Mouse (Mus musculus): Measurements from ENCODE around the gene Flna.

The Flna gene

DNA sequence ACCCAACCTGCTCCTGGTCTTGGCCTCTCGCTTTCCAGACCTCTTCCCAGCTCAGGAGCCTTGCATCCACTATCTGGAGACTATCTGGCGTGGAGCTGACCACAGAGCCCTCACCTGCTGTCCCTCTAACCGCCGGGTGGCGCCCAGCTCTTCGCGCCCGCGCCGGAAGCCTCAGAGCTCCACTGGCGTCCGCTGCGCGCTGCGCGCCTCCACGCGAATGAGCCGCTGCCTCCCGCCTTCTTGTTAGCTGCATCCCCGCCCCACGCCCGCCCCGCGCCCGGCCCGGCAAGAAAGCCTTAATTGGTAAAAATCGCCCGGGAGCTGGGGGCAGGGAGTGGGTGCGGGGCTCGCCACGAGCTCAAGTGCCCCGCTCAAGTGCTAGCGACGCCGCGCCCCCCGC lies at the start of gene Flna:
Gene Flna, minus strand, starts transcription at position 206 of the 400 bp plus-strand sequence.
- DNase-seq = peak; percentile 80 to 88

DNA sequence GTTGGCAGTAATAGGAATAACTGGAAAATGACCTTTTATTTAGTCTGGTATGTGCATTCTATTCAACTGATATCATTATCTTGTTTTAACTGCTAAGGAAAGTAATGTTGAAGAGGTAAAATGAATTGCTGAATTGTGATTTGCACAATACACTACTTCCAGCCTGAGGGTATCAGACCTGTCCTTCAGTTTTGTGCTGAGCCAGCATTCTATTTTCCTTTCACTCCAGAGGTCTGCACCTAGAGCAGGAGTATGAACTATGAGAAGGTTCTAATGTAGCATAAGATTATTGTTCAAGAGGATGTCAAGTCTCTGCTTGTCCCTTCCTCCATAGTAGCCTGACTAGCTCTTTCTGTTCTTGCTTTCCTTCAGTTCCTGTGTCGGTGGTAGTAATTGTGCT lies 48.7 kb upstream of the Flna start:
- DNase-seq = no peak

- DNase-seq = peak; percentile 92 to 95
Observed at GRCm38 (mm10) chrX:74296538-74297448, 47.2 kb upstream of the Flna start, which contains the start of gene Atp6ap1. Gene Atp6ap1, plus strand, starts transcription at chrX:74297097.

DNA sequence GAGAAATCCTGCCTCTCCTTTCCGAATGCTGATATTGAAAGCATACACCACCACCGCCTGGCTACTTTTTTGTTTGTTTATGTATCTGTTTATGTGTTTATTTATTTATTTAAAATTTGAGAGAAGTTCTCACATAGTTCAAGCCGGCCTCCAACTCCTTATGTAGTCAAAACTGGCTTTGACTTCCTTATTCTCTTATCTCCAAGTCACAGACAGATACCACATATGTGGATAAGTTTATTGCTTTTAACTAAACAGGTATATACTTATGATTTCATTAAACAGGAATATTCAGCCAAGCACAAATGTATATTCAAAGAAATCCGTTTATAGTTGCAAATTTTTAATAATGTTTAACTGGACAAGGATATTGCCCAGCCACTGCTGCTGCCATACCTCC lies 43.8 kb upstream of the Flna start:
- DNase-seq = no peak

DNA sequence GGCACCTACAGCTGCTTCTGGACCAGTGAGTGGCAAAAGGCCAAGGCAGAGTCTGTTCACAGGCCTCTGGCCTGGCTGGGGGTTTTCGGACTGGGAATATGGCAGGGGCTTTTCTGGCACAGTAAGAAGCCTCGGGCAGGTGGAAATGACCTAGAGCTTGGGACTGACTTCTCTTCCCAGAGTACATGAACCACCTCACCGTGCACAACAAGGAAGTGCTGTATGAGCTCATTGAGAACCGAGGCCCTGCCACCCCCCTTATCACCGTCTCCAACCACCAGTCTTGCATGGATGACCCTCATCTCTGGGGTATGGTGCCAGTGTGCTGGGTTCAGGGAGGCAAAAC lies 33.4 kb upstream of the Flna start:
- no peak for DNase-seq

DNA sequence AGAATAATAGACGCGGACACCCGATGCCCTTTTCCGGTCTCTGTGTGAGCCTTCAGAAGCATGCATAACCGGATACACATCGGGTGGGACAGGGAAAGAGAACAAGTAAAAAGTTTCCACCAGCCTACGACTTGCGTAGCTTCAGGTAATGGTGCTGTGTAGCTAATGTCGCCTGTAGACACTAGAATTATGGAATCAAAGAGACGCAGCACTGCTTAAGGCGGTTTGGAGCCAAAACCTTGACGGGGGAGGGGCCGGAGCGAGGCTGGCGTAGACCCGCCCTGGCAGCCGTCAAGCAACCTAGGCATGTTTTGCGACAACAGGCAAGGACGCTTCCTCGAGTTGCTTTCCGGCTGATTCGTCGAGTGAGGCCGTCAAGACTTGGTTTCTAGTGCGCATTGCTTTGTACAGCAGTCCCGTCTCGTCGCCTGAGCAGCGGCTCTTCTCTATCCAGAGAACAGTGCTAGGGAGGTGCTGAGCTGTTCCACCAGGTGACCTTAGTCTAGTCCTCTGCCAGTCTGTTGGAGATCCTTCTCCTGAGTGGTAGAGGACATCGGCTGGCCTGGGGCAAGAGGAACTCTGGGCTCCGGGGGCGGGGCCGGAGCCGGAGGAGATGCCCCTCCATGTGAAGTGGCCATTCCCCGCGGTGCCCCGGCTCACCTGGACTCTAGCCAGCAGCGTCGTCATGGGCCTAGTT lies 32.9 kb upstream of the Flna start:
- DNase-seq = peak; percentile 86 to 91

DNA sequence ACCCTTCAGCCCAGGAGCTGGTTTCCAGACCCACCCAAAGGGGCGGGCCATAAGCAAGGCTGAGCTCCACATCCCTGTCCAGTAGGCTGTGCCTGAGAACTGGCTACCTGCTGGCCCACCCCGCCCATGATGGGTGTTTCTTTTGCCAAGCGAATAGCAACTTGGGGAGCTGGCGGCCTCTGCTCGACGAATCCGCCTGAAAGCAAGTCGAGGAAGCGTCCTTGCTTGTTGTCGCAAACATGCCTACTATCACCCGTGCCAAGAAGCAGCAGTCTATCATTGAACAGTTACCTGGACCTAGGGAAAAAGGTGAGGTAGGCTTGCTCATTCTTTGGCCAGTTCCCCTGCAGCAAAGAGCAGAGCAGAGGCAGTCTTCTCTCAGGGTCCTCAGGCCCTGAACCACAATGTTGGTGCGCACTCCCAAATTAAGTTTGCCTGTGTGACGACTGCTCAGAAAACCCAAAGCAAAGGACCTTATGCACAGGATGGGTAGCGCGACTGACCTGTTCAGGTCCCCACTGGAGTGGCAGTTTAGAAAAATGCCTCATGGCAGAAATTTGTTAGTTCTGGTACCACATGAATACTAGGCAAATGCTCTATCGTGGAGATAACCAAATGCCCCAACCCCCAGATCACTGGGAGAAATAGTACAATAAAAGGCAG lies 32.2 kb upstream of the Flna start, which contains the start of the genes Taz and Dnase1l1:
Gene Taz, plus strand, starts transcription at position 181 of the 663 bp plus-strand sequence.
Gene Dnase1l1, minus strand, starts transcription at position 606 of the 663 bp plus-strand sequence.
- DNase-seq = peak; percentile 72 to 79

DNA sequence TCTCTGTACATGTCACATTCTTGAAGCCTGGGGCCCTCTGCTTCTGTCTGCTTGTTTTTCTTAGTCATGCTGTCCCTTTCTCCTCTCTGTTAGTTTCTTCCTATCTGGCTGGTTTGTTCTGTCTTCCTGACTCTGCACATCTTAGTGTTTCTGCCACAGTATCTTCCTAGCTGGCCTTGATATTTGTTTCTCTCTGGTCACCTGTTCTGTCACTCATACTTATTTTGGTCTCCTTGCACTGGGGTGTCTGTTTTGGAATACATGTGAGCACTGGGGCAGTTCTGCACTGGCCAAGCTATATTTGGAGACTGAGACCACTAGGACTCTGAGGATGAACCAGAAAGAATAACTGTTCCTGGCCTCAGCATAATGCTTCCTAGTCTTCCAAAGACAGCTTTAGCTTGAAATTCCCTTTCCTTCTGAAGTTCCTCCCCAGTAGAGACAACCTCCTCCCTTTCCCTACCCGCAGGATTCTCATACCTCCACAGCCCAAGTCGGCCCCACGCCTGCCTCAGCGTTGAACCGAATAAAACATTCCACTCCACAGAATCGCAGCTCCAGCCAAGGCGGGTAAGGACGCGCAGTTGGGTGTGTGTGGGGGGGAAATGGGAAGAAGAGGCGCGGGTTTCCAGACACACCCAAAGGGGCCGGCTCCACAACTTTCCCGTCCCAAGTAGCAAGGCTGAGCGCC lies 31.6 kb upstream of the Flna start:
- DNase-seq = no peak

DNA sequence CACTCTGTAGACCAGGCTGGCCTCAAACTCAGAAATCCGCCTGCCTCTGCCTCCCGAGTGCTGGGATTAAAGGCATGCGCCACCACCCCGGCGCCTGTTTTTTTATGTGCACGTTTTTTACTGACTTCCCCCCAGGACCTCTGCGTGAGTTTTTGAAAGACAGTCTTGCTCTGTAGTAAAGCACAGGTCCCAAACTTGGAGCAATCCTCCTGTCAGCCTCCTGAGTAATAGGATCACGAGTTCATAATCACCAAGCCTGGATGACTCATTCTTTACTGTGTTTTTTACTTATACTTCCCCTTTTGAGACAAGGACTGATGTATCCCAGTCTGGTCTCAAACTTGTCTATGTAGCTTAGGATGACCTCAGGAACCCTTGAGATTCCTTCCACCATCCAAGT lies 28.3 kb upstream of the Flna start:
- DNase-seq = no peak

- no peak for DNase-seq
Observed at GRCm38 (mm10) chrX:74273422-74274322, 24.1 kb upstream of the Flna start.

GRCm38 (mm10) chrX:74270902-74271551 lies 21.4 kb upstream of the Flna start:
- DNase-seq = peak; percentile 33 to 45

- DNase-seq = peak; percentile 86 to 91
Observed at GRCm38 (mm10) chrX:74270062-74270901, 20.7 kb upstream of the Flna start, which contains the start of gene Rpl10. Gene Rpl10, plus strand, starts transcription at chrX:74270812.

DNA sequence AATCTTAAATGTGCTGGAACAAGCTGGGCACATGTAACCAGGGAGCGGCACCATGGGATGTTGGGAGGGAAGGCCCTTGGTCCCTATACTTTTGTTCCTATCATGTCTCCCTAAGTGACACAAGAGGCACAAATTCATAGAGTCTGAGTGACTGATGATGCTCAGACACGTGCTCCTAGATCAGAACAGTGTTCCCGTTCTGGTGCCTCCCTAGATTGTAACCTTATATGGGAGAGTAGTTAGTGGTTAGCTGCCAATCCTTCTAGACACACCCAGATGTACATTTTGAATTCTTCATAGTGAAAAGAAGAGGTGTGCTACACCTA lies 20.1 kb upstream of the Flna start:
- no peak for DNase-seq

- no peak for DNase-seq
Observed at GRCm38 (mm10) chrX:74257746-74258145, 8.1 kb upstream of the Flna start.

DNA sequence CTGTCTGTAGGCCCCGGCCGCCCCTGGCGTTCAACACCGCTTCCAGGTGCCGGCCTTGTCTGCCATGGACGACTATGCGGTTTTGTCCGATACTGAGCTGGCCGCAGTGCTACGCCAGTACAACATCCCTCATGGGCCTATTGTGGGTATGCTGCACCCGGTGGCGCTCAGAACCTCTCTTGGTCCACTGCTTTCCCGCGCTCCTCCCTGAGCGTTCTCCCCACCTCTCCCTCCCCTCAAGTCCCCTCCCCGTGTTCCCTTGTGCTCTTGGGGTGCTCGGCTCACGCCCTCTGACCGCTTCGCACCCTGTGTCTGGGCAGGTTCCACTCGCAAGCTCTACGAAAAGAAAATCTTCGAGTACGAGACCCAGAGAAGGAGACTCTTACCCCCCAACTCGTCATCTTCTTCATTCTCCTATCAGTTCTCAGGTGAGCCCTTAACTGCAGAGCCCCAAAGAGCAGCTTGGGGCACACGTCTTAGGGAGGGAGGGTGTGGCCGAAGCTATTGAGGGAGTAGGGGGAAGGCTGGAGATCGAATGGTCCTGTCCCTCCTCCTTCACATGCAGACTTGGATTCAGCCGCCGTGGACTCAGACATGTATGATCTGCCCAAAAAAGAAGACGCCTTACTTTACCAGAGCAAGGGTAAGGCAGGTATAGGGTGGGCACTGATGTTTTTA lies 5.4 kb upstream of the Flna start:
- DNase-seq = peak in 1 of 2 experiments; percentile 9

DNA sequence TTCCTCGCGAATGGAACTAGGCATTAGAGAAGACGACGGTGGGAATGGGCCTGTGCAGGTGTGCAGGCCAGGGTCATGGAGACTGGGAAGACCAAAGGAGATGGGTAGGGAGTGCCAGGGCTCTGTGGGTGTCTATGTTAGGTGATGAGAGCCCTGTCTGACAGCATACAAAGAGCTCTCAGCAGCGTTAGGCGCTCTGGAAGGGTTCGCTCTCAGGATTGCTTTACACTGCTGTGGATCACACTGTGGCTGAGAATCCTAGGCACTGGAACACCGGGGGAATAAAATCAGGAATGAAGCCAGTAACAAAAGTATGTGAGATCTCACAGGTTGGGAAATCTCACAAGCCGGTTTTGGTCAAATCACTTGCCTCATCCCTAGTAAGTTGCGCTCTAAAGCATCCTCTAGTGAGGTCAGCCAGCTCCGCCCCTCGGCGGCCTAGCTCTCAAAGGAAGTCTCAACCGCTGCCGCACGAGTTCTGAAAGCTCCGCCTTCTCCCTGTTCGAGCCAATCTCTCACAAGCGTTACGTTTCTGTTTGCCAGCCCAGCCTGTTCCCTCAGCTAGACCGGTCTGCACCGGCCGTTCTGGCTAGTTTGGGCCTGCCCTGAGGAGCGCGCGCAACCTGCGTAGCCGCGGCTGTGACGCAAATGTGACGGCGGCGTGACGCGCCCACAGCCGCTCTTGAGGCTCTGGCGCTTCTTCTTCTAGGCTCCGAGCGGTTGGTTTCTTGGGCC lies 4.7 kb upstream of the Flna start, which contains the start of gene Emd:
Gene Emd, plus strand, starts transcription at position 535 of the 735 bp plus-strand sequence.
- peak; percentile 86 to 90 for DNase-seq

- peak; percentile 65 to 79 for DNase-seq
Observed at GRCm38 (mm10) chrX:74248651-74249050, 969 bp downstream of the Flna start.

DNA sequence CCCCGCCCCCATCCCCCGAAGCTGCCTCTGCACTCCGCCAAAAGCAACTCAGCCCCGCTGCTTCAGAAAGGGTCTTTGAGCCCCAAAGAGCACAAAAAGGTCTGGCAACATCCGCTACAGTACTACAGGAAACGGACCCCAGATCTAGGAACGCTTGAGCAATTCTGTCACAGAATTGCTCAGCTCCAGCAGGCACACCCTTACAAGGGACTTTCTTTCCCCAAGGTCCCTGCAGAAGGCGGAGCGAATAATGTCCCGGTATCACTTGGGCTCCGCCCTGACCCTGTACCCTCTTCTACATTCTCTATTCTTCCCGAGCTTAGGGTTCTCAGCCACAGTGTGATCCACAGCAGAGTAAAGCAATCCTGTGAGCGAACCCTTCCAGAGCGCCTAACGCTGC lies 2.9 kb downstream of the Flna start:
- DNase-seq = no peak
